ENCODE assay signal across 7 mouse cellular contexts in genomic region chr9:94668589-94668988, GRCm38 (mm10). TPM values are rescaled to one million over a fixed set of nuclear protein-coding genes. Genes with fewer than 3 reads are reported as not detected.
DNase-seq lines count a peak whose midpoint lies in the region; ATAC-seq and TF ChIP-seq lines count a peak whose summit lies in the region.

No protein-coding gene starts in this region.

- H3K9ac ChIP-seq in kidney, embryonic 14.5 days (ENCODE audit: low read depth, low read length), result no peak overlapping the region

- no peak for ATAC-seq in kidney, embryonic 14.5 days (ENCODE audit: low FRiP score, low TSS enrichment)

- no peak for TF ChIP-seq POLR2A in kidney, adult 2 months (IDR thresholded peaks at IDR 0.05; ENCODE audit: low read depth, low read length)

- H3K4me3 ChIP-seq in kidney, adult 2 months (ENCODE audit: insufficient read depth, low read depth, low read length), result no peak overlapping the region
- H3K4me3 ChIP-seq in kidney, embryonic 14.5 days (ENCODE audit: low read length), result no peak overlapping the region

- H3K27ac ChIP-seq in kidney, adult 2 months (ENCODE audit: insufficient read depth, low read depth, low read length), result no peak overlapping the region
- no peak overlapping the region for H3K27ac ChIP-seq in kidney, embryonic 14.5 days (ENCODE audit: low read depth, low read length)

- no peak overlapping the region for H3K4me2 ChIP-seq in kidney, embryonic 14.5 days (replicated peaks; ENCODE audit: low read depth, low read length)

- no peaks in the 10 kb centered on the region for H3K4me1 ChIP-seq in kidney, adult 2 months (ENCODE audit: control insufficient read depth, insufficient read depth, low read length)
- no peaks in the 10 kb centered on the region for H3K4me1 ChIP-seq in kidney, embryonic 14.5 days (ENCODE audit: control insufficient read depth, insufficient read depth, low read length)

- peak; percentile 13 for DNase-seq in kidney, adult 2 months
- DNase-seq in ZHBTc4 (ENCODE audit: low read depth, low spot score), result peak; percentile 70
- DNase-seq in frontal cortex, adult 2 months (ENCODE audit: extremely low spot score in 1 of 2, low spot score in 1 of 2), result peak; percentile 80 to 86
- peak; percentile 19 to 40 for DNase-seq in lung, adult 18-20 months
- DNase-seq in right cerebral cortex, postnatal 36 days (ENCODE audit: low spot score in 2 of 2), result peak; percentile 56 to 80
- no peak for DNase-seq in embryo, embryonic 10 days (ENCODE audit: low spot score)

- TF ChIP-seq CTCF in kidney, adult 2 months (conservative IDR thresholded peaks at IDR 0.05; ENCODE audit: insufficient read depth, insufficient read length, low read depth, low read length), result no peak

- 59% methylated on average over 7 of the region's 7 CpGs for WGBS in kidney, adult 2 months
- WGBS in kidney, embryonic 14.5 days, result 53% methylated on average over 7 of the region's 7 CpGs

- no peaks in the 10 kb centered on the region for H3K9me3 ChIP-seq in kidney, embryonic 14.5 days (ENCODE audit: control insufficient read depth, low read length)

- H3K36me3 ChIP-seq in kidney, adult 2 months (ENCODE audit: control insufficient read depth, insufficient read depth, low read length), result no peaks in the 10 kb centered on the region
- H3K36me3 ChIP-seq in kidney, embryonic 14.5 days (ENCODE audit: control insufficient read depth, insufficient read depth, low read length), result no peaks in the 10 kb centered on the region

- no peaks in the 10 kb centered on the region for H3K27me3 ChIP-seq in kidney, adult 2 months (replicated peaks; ENCODE audit: control insufficient read depth, insufficient read depth, low read length)
- no peaks in the 10 kb centered on the region for H3K27me3 ChIP-seq in kidney, embryonic 14.5 days (ENCODE audit: control insufficient read depth, insufficient read depth, low read length)

RNA-seq across cellular contexts. Expression of gene Slc9a9, which starts 1.1 kb away (rescaled TPM):
- 1.2 and 1.5 TPM in 2 replicates for polyA plus RNA-seq in kidney, adult 2 months (2012; rRNA removed)
- 4.4 and 4.6 TPM in 2 replicates for polyA plus RNA-seq in kidney, embryonic 14.5 days (2014; fragmentation: Nextera tagmentation; extraction: Ambion mirVana)
- polyA plus RNA-seq in frontal cortex, adult 2 months (2012; rRNA removed), result 18.4 and 20.8 TPM in 2 replicates
